Mouse (Mus musculus) layer of hippocampus, postnatal 10 days (tissue): ENCODE measurements around the gene Hist2h2be. TPM values are rescaled to one million over a fixed set of nuclear protein-coding genes. Genes with fewer than 3 reads are reported as not detected.
"Not testable (repeated sequence)": the region's sequence is repeated elsewhere in the genome, so short reads cannot be mapped to it uniquely, and the experiment has no call there.

Experiments used
- DNase-seq, 2 experiments: peaks; one replicate each; pipeline ENCODE4 v3.0.0; 2021; ENCODE audit warnings: low spot score in 2 of 2
- total RNA-seq, 2 experiments: library from RNA; stranded (reverse); gene quantifications; 2 replicates each; pipeline ENCODE4 v1.2.3; 2021

Hist2h2be gene
- total RNA-seq, 2 experiments from 2014 or later: 3.9 TPM

GRCm38 (mm10) chr3:96198181-96198580 is 22.7 kb upstream of the Hist2h2be start:
- no peak for DNase-seq

GRCm38 (mm10) chr3:96198601-96199251 is 22.2 kb upstream of the Hist2h2be start:
- DNase-seq: not testable (repeated sequence)

GRCm38 (mm10) chr3:96199731-96200130 is 21.2 kb upstream of the Hist2h2be start:
- DNase-seq: no peak

- DNase-seq: no peak
Observed at GRCm38 (mm10) chr3:96207819-96208218, 13.1 kb upstream of the Hist2h2be start.

- DNase-seq: no peak
Observed at GRCm38 (mm10) chr3:96209242-96209641, 11.7 kb upstream of the Hist2h2be start.

- DNase-seq: no peak
Observed at GRCm38 (mm10) chr3:96219191-96219641, 1.7 kb upstream of the Hist2h2be start.

- peak; percentile 73 to 82 for DNase-seq
Observed at GRCm38 (mm10) chr3:96219661-96220130, 1.2 kb upstream of the Hist2h2be start, which contains the start of the genes Bola1 and Hist2h2ab. Gene Bola1 (minus strand): TSS chr3:96219709. Gene Hist2h2ab (plus strand): TSS chr3:96219865.

GRCm38 (mm10) chr3:96220131-96220764 is 671 bp upstream of the Hist2h2be start:
- DNase-seq: peak in 1 of 2 experiments; percentile 69

GRCm38 (mm10) chr3:96221640-96222038 is 720 bp downstream of the Hist2h2be start:
- DNase-seq: no peak

GRCm38 (mm10) chr3:96222774-96223173 is 1.9 kb downstream of the Hist2h2be start:
- DNase-seq: no peak

GRCm38 (mm10) chr3:96225421-96225820 is 4.5 kb downstream of the Hist2h2be start:
- no peak for DNase-seq

GRCm38 (mm10) chr3:96226695-96227648 is 6.1 kb downstream of the Hist2h2be start:
- DNase-seq: no peak

GRCm38 (mm10) chr3:96228828-96229227 is 7.9 kb downstream of the Hist2h2be start:
- no peak for DNase-seq

GRCm38 (mm10) chr3:96230404-96230803 is 9.5 kb downstream of the Hist2h2be start:
- DNase-seq: no peak

GRCm38 (mm10) chr3:96230910-96231757 is 10.2 kb downstream of the Hist2h2be start:
- no peak for DNase-seq

GRCm38 (mm10) chr3:96231758-96232120 is 10.8 kb downstream of the Hist2h2be start:
- DNase-seq: no peak

- no peak for DNase-seq
Observed at GRCm38 (mm10) chr3:96234914-96235313, 14.0 kb downstream of the Hist2h2be start.

GRCm38 (mm10) chr3:96235836-96236235 is 14.9 kb downstream of the Hist2h2be start:
- DNase-seq: no peak

- no peak for DNase-seq
Observed at GRCm38 (mm10) chr3:96236834-96237334, 16.0 kb downstream of the Hist2h2be start.

- no peak for DNase-seq
Observed at GRCm38 (mm10) chr3:96237335-96237903, 16.5 kb downstream of the Hist2h2be start.
